Comparison of ENCODE assay signal across 29 mouse cellular contexts in the genomic region with DNA sequence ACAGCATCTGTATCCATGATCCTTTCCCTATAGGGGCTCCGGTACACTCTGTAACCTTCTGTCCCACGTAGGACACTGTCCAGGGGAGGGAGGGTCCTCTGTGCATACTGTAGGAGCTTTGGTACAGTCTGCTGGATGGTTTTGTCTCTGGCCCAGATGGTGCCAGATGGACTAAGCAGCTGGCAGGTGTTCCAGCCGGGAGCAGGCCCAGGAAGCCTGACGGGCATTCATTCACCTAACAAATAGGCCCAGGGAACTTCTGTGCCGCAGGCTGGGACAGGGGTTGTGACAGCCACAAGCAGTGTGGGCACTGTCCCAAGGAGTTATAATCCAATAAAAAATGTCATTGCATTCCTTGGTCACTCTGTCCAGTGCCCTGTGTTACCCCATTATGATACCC. TPM values are rescaled to one million over a fixed set of nuclear protein-coding genes. Genes with fewer than 3 reads are reported as not detected.
DNase-seq lines count a peak whose midpoint lies in the region; ATAC-seq lines count a peak whose summit lies in the region.
"Had no signal": no experiment of that assay in that cellular context is flagged by ENCODE, and none has a peak within 500 bp of the region (broad histone marks: within the 10 kb centered on the region; RNA-seq: fewer than 3 reads in every experiment).

No protein-coding gene starts in this region.

- H3K9me3 ChIP-seq in hindbrain, embryonic 11.5 days (ENCODE audit: control insufficient read depth, low read length), result no peaks in the 10 kb centered on the region
- no peaks in the 10 kb centered on the region for H3K9me3 ChIP-seq in hindbrain, embryonic 14.5 days (ENCODE audit: control insufficient read depth, low read length)
- H3K9me3 ChIP-seq in neural tube, embryonic 12.5 days, result no peaks in the 10 kb centered on the region
- no peaks in the 10 kb centered on the region for H3K9me3 ChIP-seq in neural tube, embryonic 15.5 days (replicated peaks)
- no peaks in the 10 kb centered on the region for H3K9me3 ChIP-seq in hindbrain, embryonic 16.5 days (ENCODE audit: control insufficient read depth, low read length)
- H3K9me3 ChIP-seq: embryonic facial prominence, embryonic 10.5 days; embryonic facial prominence, embryonic 15.5 days; forebrain, embryonic 15.5 days; kidney, embryonic 15.5 days; liver, embryonic 12.5 days; midbrain, embryonic 15.5 days had no signal

- H3K4me1 ChIP-seq in hindbrain, embryonic 11.5 days (replicated peaks; ENCODE audit: control insufficient read depth, insufficient read depth, low read length), result no peaks in the 10 kb centered on the region
- peaks cover 6% of the 10 kb centered on the region; the same call in 1 of the 2 replicates for H3K4me1 ChIP-seq in hindbrain, embryonic 14.5 days (replicated peaks; ENCODE audit: control insufficient read depth, insufficient read depth, low read length)
- peaks cover 14% of the 10 kb centered on the region for H3K4me1 ChIP-seq in neural tube, embryonic 12.5 days
- H3K4me1 ChIP-seq in neural tube, embryonic 15.5 days, result peaks cover 33% of the 10 kb centered on the region
- H3K4me1 ChIP-seq in hindbrain, embryonic 16.5 days (ENCODE audit: control insufficient read depth, insufficient read depth, low read depth, low read length), result peaks cover 10% of the 10 kb centered on the region
- H3K4me1 ChIP-seq: embryonic facial prominence, embryonic 15.5 days had no signal

- 0 out of 2 replicates have a peak, but pooled peaks cover 7% of the 10 kb centered on the region for H3K36me3 ChIP-seq in hindbrain, embryonic 11.5 days (ENCODE audit: control insufficient read depth, insufficient read depth, low read length)
- peaks cover 26% of the 10 kb centered on the region for H3K36me3 ChIP-seq in hindbrain, embryonic 14.5 days (replicated peaks; ENCODE audit: control insufficient read depth, insufficient read depth)
- H3K36me3 ChIP-seq in neural tube, embryonic 12.5 days, result peaks cover 26% of the 10 kb centered on the region
- peaks cover 26% of the 10 kb centered on the region for H3K36me3 ChIP-seq in neural tube, embryonic 15.5 days
- H3K36me3 ChIP-seq in hindbrain, embryonic 16.5 days (ENCODE audit: control insufficient read depth, insufficient read depth, low read length), result peaks cover 18% of the 10 kb centered on the region

- H3K4me3 ChIP-seq in hindbrain, embryonic 11.5 days (ENCODE audit: low read depth, low read length), result no peak overlapping the region
- H3K4me3 ChIP-seq in hindbrain, embryonic 14.5 days (replicated peaks; ENCODE audit: low read length), result no peak overlapping the region
- no peak overlapping the region for H3K4me3 ChIP-seq in neural tube, embryonic 12.5 days
- no peak overlapping the region for H3K4me3 ChIP-seq in neural tube, embryonic 15.5 days (replicated peaks)
- H3K4me3 ChIP-seq in hindbrain, embryonic 16.5 days (ENCODE audit: low read length), result no peak overlapping the region
- H3K4me3 ChIP-seq: embryonic facial prominence, embryonic 10.5 days; embryonic facial prominence, embryonic 15.5 days; forebrain, embryonic 15.5 days; kidney, embryonic 15.5 days; layer of hippocampus, adult 2 months; liver, embryonic 12.5 days; midbrain, embryonic 15.5 days had no signal

- DNase-seq in hindbrain, embryonic 11.5 days (ENCODE audit: low spot score), result no peak
- no peak for DNase-seq in hindbrain, embryonic 14.5 days (ENCODE audit: low spot score)
- peak; percentile 33 to 36 for DNase-seq in layer of hippocampus, postnatal 14 days (ENCODE audit: low spot score in 2 of 2)
- no peak for DNase-seq in layer of hippocampus, postnatal 25 days (ENCODE audit: extremely low spot score in 1 of 2, low spot score in 1 of 2)
- no peak for DNase-seq in c-Kit-positive CD71-positive TER-119-positive erythroid progenitor cells, embryonic 14.5 days (ENCODE audit: low spot score)
- DNase-seq: adrenal gland, postnatal 14 days; cerebellum, adult 18-20 months; cerebellum, postnatal 25 days; gastrocnemius, postnatal 25 days; heart, adult 18-20 months; heart, postnatal 36 days; kidney, adult 11 months; kidney, postnatal 36 days; liver, postnatal 0 days; lung, postnatal 36 days; right cerebral cortex, adult 18-20 months; thymus, postnatal 4 days had no signal

- no peak overlapping the region for H3K4me2 ChIP-seq in hindbrain, embryonic 11.5 days (replicated peaks; ENCODE audit: low read depth, low read length)
- H3K4me2 ChIP-seq in hindbrain, embryonic 14.5 days (replicated peaks), result no peak overlapping the region
- H3K4me2 ChIP-seq in neural tube, embryonic 12.5 days (replicated peaks), result no peak overlapping the region
- H3K4me2 ChIP-seq in neural tube, embryonic 15.5 days, result no peak overlapping the region
- no peak overlapping the region for H3K4me2 ChIP-seq in hindbrain, embryonic 16.5 days (ENCODE audit: low read length)
- H3K4me2 ChIP-seq: embryonic facial prominence, embryonic 15.5 days; forebrain, embryonic 15.5 days; heart, embryonic 11.5 days; kidney, embryonic 15.5 days; liver, embryonic 12.5 days; midbrain, embryonic 15.5 days had no signal

- 75% methylated on average over 5 of the region's 5 CpGs for WGBS in hindbrain, embryonic 11.5 days
- WGBS in hindbrain, embryonic 14.5 days, result 40% methylated on average over 5 of the region's 5 CpGs
- 67% methylated on average over 5 of the region's 5 CpGs for WGBS in neural tube, embryonic 12.5 days
- 50% methylated on average over 5 of the region's 5 CpGs for WGBS in neural tube, embryonic 15.5 days
- 46% methylated on average over 5 of the region's 5 CpGs for whole genome bisulfite sequencing in hindbrain, embryonic 16.5 days

- ATAC-seq in hindbrain, embryonic 11.5 days (ENCODE audit: low FRiP score), result no peak
- ATAC-seq in hindbrain, embryonic 14.5 days (ENCODE audit: low FRiP score), result no peak
- no peak for ATAC-seq in neural tube, embryonic 12.5 days (ENCODE audit: low FRiP score, low read depth)
- no peak for ATAC-seq in neural tube, embryonic 15.5 days (ENCODE audit: low FRiP score)
- ATAC-seq in hindbrain, embryonic 16.5 days, result peak; percentile 40; the same call in 1 of the 2 replicates
- ATAC-seq: forebrain, embryonic 15.5 days; inflammation-experienced regulatory T-cells, adult 6 months; liver, embryonic 12.5 days; liver, postnatal 0 days; midbrain, embryonic 15.5 days had no signal

- 0 out of 2 replicates have a peak overlapping the region, but pooled peaks have one; percentile 15 for H3K9ac ChIP-seq in hindbrain, embryonic 11.5 days (ENCODE audit: low read depth, low read length)
- H3K9ac ChIP-seq in hindbrain, embryonic 14.5 days, result no peak overlapping the region
- H3K9ac ChIP-seq in neural tube, embryonic 12.5 days, result peak overlapping the region; percentile 13; the same call in 1 of the 2 replicates
- no peak overlapping the region for H3K9ac ChIP-seq in neural tube, embryonic 15.5 days (replicated peaks)
- no peak overlapping the region for H3K9ac ChIP-seq in hindbrain, embryonic 16.5 days (ENCODE audit: low read depth, low read length)
- H3K9ac ChIP-seq: embryonic facial prominence, embryonic 15.5 days; forebrain, embryonic 15.5 days; kidney, embryonic 15.5 days; liver, embryonic 12.5 days; liver, postnatal 0 days; midbrain, embryonic 15.5 days had no signal

- no peaks in the 10 kb centered on the region for H3K27me3 ChIP-seq in hindbrain, embryonic 11.5 days (ENCODE audit: control insufficient read depth, insufficient read depth, low read length)
- no peaks in the 10 kb centered on the region for H3K27me3 ChIP-seq in hindbrain, embryonic 14.5 days (ENCODE audit: control insufficient read depth, insufficient read depth, low read length)
- H3K27me3 ChIP-seq in neural tube, embryonic 12.5 days (replicated peaks), result no peaks in the 10 kb centered on the region; the same call in 1 of the 2 replicates
- no peaks in the 10 kb centered on the region for H3K27me3 ChIP-seq in neural tube, embryonic 15.5 days (replicated peaks)
- no peaks in the 10 kb centered on the region for H3K27me3 ChIP-seq in hindbrain, embryonic 16.5 days (replicated peaks; ENCODE audit: control insufficient read depth, insufficient read depth, low read length)
- H3K27me3 ChIP-seq: embryonic facial prominence, embryonic 15.5 days; forebrain, embryonic 15.5 days; kidney, embryonic 15.5 days; liver, embryonic 12.5 days; midbrain, embryonic 15.5 days had no signal

- H3K27ac ChIP-seq in hindbrain, embryonic 11.5 days (ENCODE audit: low read depth, low read length), result no peak overlapping the region
- H3K27ac ChIP-seq in hindbrain, embryonic 14.5 days, result no peak overlapping the region
- no peak overlapping the region for H3K27ac ChIP-seq in neural tube, embryonic 12.5 days
- H3K27ac ChIP-seq in neural tube, embryonic 15.5 days (replicated peaks), result no peak overlapping the region
- no peak overlapping the region for H3K27ac ChIP-seq in hindbrain, embryonic 16.5 days (ENCODE audit: low read depth, low read length)
- H3K27ac ChIP-seq: embryonic facial prominence, embryonic 10.5 days; embryonic facial prominence, embryonic 15.5 days; forebrain, embryonic 15.5 days; kidney, embryonic 15.5 days; layer of hippocampus, adult 2 months; liver, embryonic 12.5 days; midbrain, embryonic 15.5 days had no signal

RNA-seq across cellular contexts. Expression of a gene that starts 19.9 kb away (rescaled TPM):
- 20.3 and 23.4 TPM in 2 replicates for polyA plus RNA-seq in hindbrain, embryonic 11.5 days (2014; fragmentation: Nextera tagmentation; extraction: Ambion mirVana)
- polyA plus RNA-seq in hindbrain, embryonic 14.5 days (2014; fragmentation: Nextera tagmentation; extraction: Ambion mirVana), result 30.7 and 30.8 TPM in 2 replicates
- total RNA-seq in layer of hippocampus, postnatal 14 days (2021), result 10 to 100 TPM; 19.6 to 21.9 TPM
- total RNA-seq in layer of hippocampus, postnatal 25 days (2021), result 10 to 100 TPM; 17.3 to 19.9 TPM
- 27.1 and 27.3 TPM in 2 replicates for polyA plus RNA-seq in neural tube, embryonic 12.5 days (2016; fragmentation: Nextera tagmentation; extraction: Ambion mirVana)
- 36.1 and 37.4 TPM in 2 replicates for polyA plus RNA-seq in neural tube, embryonic 15.5 days (2015; fragmentation: Nextera tagmentation; extraction: Ambion mirVana)
- polyA plus RNA-seq in hindbrain, embryonic 16.5 days (2015; fragmentation: Nextera tagmentation; extraction: Ambion mirVana), result 38.2 and 40.8 TPM in 2 replicates

RNA-seq across cellular contexts. Expression of a gene that starts 20.1 kb away (rescaled TPM):
- polyA plus RNA-seq in hindbrain, embryonic 11.5 days (2014; fragmentation: Nextera tagmentation; extraction: Ambion mirVana), result 58.7 and 61.1 TPM in 2 replicates
- 76.9 and 81.2 TPM in 2 replicates for polyA plus RNA-seq in hindbrain, embryonic 14.5 days (2014; fragmentation: Nextera tagmentation; extraction: Ambion mirVana)
- total RNA-seq in layer of hippocampus, postnatal 14 days (2021), result 10 to 100 TPM; 40.5 to 48.2 TPM
- total RNA-seq in layer of hippocampus, postnatal 25 days (2021), result 10 to 100 TPM; 33.6 to 36.7 TPM
- polyA plus RNA-seq in neural tube, embryonic 12.5 days (2016; fragmentation: Nextera tagmentation; extraction: Ambion mirVana), result 58.2 and 58.4 TPM in 2 replicates
- 70.2 and 78.1 TPM in 2 replicates for polyA plus RNA-seq in neural tube, embryonic 15.5 days (2015; fragmentation: Nextera tagmentation; extraction: Ambion mirVana)
- polyA plus RNA-seq in hindbrain, embryonic 16.5 days (2015; fragmentation: Nextera tagmentation; extraction: Ambion mirVana), result 75.8 and 86.9 TPM in 2 replicates

RNA-seq across cellular contexts. Expression of a gene that starts 43.6 kb away (rescaled TPM):
- 37.3 and 48.0 TPM in 2 replicates for polyA plus RNA-seq in hindbrain, embryonic 11.5 days (2014; fragmentation: Nextera tagmentation; extraction: Ambion mirVana)
- 45.9 and 48.2 TPM in 2 replicates for polyA plus RNA-seq in hindbrain, embryonic 14.5 days (2014; fragmentation: Nextera tagmentation; extraction: Ambion mirVana)
- 10 to 100 TPM; 72.6 to 85.0 TPM for total RNA-seq in layer of hippocampus, postnatal 14 days (2021)
- 10 to 100 TPM; 83.4 to 89.8 TPM for total RNA-seq in layer of hippocampus, postnatal 25 days (2021)
- polyA plus RNA-seq in neural tube, embryonic 12.5 days (2016; fragmentation: Nextera tagmentation; extraction: Ambion mirVana), result 53.8 and 55.0 TPM in 2 replicates
- polyA plus RNA-seq in neural tube, embryonic 15.5 days (2015; fragmentation: Nextera tagmentation; extraction: Ambion mirVana), result 35.5 and 39.5 TPM in 2 replicates
- 36.7 and 45.4 TPM in 2 replicates for polyA plus RNA-seq in hindbrain, embryonic 16.5 days (2015; fragmentation: Nextera tagmentation; extraction: Ambion mirVana)

RNA-seq across cellular contexts. Expression of a gene that starts 43.7 kb away (rescaled TPM):
- polyA plus RNA-seq in hindbrain, embryonic 11.5 days (2014; fragmentation: Nextera tagmentation; extraction: Ambion mirVana), result 104 and 115 TPM in 2 replicates
- polyA plus RNA-seq in hindbrain, embryonic 14.5 days (2014; fragmentation: Nextera tagmentation; extraction: Ambion mirVana), result 60.9 and 67.9 TPM in 2 replicates
- 10 to 100 TPM; 37.6 to 41.4 TPM for total RNA-seq in layer of hippocampus, postnatal 14 days (2021)
- 10 to 100 TPM; 46.2 to 49.5 TPM for total RNA-seq in layer of hippocampus, postnatal 25 days (2021)
- polyA plus RNA-seq in neural tube, embryonic 12.5 days (2016; fragmentation: Nextera tagmentation; extraction: Ambion mirVana), result 93.2 and 99.8 TPM in 2 replicates
- 50.5 and 63.8 TPM in 2 replicates for polyA plus RNA-seq in neural tube, embryonic 15.5 days (2015; fragmentation: Nextera tagmentation; extraction: Ambion mirVana)
- 59.3 and 70.1 TPM in 2 replicates for polyA plus RNA-seq in hindbrain, embryonic 16.5 days (2015; fragmentation: Nextera tagmentation; extraction: Ambion mirVana)

Comparison
In these comparisons a context has a peak if more than half of its experiments do, and no peak if none do; other contexts are left out.
1. DNase-seq: peak in layer of hippocampus, postnatal 14 days (2 of 2); none in hindbrain, embryonic 11.5 days (single experiment), hindbrain, embryonic 14.5 days (single experiment), layer of hippocampus, postnatal 25 days (0 of 2) and c-Kit-positive CD71-positive TER-119-positive erythroid progenitor cells, embryonic 14.5 days (single experiment).
2. H3K9ac ChIP-seq: peak in hindbrain, embryonic 11.5 days (single experiment) and neural tube, embryonic 12.5 days (single experiment); none in hindbrain, embryonic 14.5 days (single experiment), neural tube, embryonic 15.5 days (single experiment) and hindbrain, embryonic 16.5 days (single experiment).